Mouse (Mus musculus) kidney, postnatal 0 days (tissue): Measurements from ENCODE around the gene Thumpd3. TPM values are rescaled to one million over a fixed set of nuclear protein-coding genes. Genes with fewer than 3 reads are reported as not detected.

Experiments
- ATAC-seq: fragments of 200-750 bp; cut with Nextera tagmentation; replicated peaks from 2 replicates; pipeline ENCODE4 v1.8.0; 2017; ENCODE audit warnings: low read depth, moderate number of reproducible peaks, moderate TSS enrichment, moderate library complexity; ENCODE audit not compliant: low FRiP score
- DNase-seq: peaks from one replicate; pipeline ENCODE4 v3.0.0-alpha.2; 2016; ENCODE audit warnings: low spot score
- H3K27ac ChIP-seq: fragments of 300-500 bp; sonication (generic); 2 replicates; pipeline ENCODE4 v1.5.1; 2014; ENCODE audit warnings: mild to moderate bottlenecking
- H3K27me3 ChIP-seq: fragments of 300-500 bp; sonication (generic); 2 replicates; pipeline ENCODE4 v1.6.1; 2014; ENCODE audit warnings: low read length, mixed read lengths; ENCODE audit not compliant: insufficient read depth
- H3K36me3 ChIP-seq: fragments of 300-500 bp; sonication (generic); 2 replicates; pipeline ENCODE4 v1.6.1; 2014; ENCODE audit warnings: low read length, mixed read lengths; ENCODE audit not compliant: insufficient read depth
- H3K4me1 ChIP-seq: fragments of 300-500 bp; sonication (generic); replicated peaks from 2 replicates; pipeline ENCODE4 v1.6.1; 2014; ENCODE audit warnings: antibody characterized with exemption, low read length, mixed read lengths; ENCODE audit not compliant: insufficient read depth
- H3K4me2 ChIP-seq: fragments of 300-500 bp; sonication (generic); 2 replicates; pipeline ENCODE4 v1.6.1; 2014; ENCODE audit warnings: mild to moderate bottlenecking, low read length, moderate library complexity, mixed read lengths
- H3K4me3 ChIP-seq: fragments of 300-500 bp; sonication (generic); replicated peaks from 2 replicates; pipeline ENCODE4 v1.5.1; 2014; ENCODE audit warnings: low read depth, low read length
- H3K9ac ChIP-seq: fragments of 300-500 bp; sonication (generic); 2 replicates; pipeline ENCODE4 v1.6.1; 2014; ENCODE audit warnings: low read depth, low read length
- H3K9me3 ChIP-seq: fragments of 300-500 bp; sonication (generic); replicated peaks from 2 replicates; pipeline ENCODE4 v1.6.1; 2016; ENCODE audit warnings: low read length, inconsistent platforms, mixed read lengths
- CTCF ChIP-seq: IDR thresholded peaks from 2 replicates; pipeline ENCODE4 v1.5.1; 2016; ENCODE audit warnings: antibody characterized with exemption, low read depth, mild to moderate bottlenecking, moderate library complexity
- WGBS: fragments of 180-500 bp; shearing (Covaris S2); extraction: QIAGEN DNeasy Blood & Tissue Kit; methylation state at CpG from one replicate; pipeline ENCODE4 v1.1.7; 2014; 5-methylcytosine and 5-hydroxymethylcytosine counted together
- polyA plus RNA-seq: library from polyadenylated mRNA; unstranded; fragments of >200 nt; fragmentation: Nextera tagmentation; extraction: Ambion mirVana; gene quantifications from 2 replicates; pipeline ENCODE4 v1.2.1, GENCODE M21; 2015

Thumpd3 gene
- polyA plus RNA-seq, 1 experiment from 2014 or later: 41.5 TPM

DNA sequence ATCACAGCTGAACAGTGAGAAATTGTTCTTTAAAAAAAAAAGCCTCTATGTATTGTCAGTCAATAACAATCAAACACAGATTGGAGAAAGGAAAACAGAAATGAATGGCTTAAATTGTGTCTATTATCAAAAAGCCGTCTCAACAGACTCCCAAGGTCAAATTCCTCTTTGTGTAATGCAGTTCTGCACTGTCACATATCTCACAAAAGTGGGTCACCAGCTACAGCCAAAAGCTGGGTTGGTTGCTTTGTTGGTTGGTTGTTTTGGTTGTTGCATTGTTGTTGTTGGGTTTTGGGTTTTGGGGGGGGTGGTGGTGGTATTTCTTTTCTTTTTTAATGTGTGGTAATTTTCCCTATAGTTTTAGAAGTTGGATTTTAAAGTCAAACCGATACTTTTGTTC lies 34.1 kb upstream of the Thumpd3 start:
- H3K4me1 ChIP-seq: no peaks in the 10 kb centered on the region
- no peak for TF ChIP-seq CTCF
- H3K27ac ChIP-seq: peak overlapping the region; percentile 77; the same call in 1 of the 2 replicates
- no peaks in the 10 kb centered on the region for H3K36me3 ChIP-seq
- H3K4me2 ChIP-seq: no peak overlapping the region
- 76% methylated on average over 2 of the region's 2 CpGs for WGBS
- DNase-seq (no peak), ATAC-seq (no peak)
- no peaks in the 10 kb centered on the region for H3K27me3 ChIP-seq
- H3K9ac ChIP-seq: no peak overlapping the region
- no peak overlapping the region for H3K4me3 ChIP-seq
- H3K9me3 ChIP-seq: no peaks in the 10 kb centered on the region

DNA sequence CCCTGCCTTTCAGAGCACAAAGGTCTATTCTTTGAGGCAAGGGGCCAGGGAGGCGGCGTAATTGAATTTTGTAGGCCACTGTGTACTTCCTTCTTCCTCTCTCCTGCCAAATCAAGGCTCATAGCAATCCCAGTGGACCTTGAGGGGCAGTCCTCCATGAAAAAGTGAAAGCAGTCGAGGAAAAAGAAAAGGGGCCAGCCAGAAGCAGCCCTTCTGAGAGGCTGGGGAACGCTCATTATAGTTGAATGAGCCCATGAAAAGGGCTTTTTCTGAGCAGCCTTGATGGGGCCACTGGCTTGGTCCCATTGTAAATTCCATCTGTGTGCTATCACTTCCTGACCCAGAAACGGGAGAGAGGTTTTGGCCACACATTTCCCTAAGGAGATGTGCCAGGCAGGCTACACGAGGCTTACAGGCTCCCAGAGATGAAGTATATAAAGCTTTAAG lies 33.5 kb upstream of the Thumpd3 start:
- H3K9me3 ChIP-seq: no peaks in the 10 kb centered on the region
- no peak overlapping the region for H3K4me3 ChIP-seq
- no peak for TF ChIP-seq CTCF
- no peaks in the 10 kb centered on the region for H3K36me3 ChIP-seq
- 0 out of 2 replicates have a peak overlapping the region, but pooled peaks have one; percentile 1 for H3K9ac ChIP-seq
- peak overlapping the region; percentile 77 for H3K27ac ChIP-seq
- ATAC-seq: no peak; the same call in 1 of the 2 replicates
- peak; percentile 86 for DNase-seq
- H3K27me3 ChIP-seq: no peaks in the 10 kb centered on the region
- WGBS: 25% methylated on average over 6 of the region's 6 CpGs
- no peaks in the 10 kb centered on the region for H3K4me1 ChIP-seq
- H3K4me2 ChIP-seq: peak overlapping the region; percentile 6; the same call in 1 of the 2 replicates

DNA sequence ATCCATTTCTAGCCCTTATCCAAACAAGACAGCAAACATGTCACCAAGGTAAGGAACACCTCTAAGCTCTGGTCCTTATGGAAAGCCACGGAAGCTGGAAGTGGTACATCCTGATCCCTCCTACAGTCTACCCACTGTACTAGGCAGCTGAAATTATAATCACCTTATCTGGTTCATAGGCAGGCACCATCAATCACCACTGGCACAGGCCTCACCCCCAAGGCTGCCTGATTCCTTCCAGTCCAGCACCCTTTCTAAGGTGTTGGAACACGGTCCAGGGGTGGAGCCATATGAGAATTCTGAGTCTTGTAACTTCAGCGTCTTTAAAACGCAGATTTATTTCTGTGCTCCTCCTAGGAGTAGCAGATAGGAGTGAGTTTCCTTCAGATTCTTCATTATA lies 32.5 kb upstream of the Thumpd3 start:
- H3K4me2 ChIP-seq: no peak overlapping the region
- H3K9me3 ChIP-seq: no peaks in the 10 kb centered on the region
- no peak for DNase-seq
- H3K9ac ChIP-seq: no peak overlapping the region
- no peak for ATAC-seq
- 85% methylated on average over 4 of the region's 4 CpGs for WGBS
- no peaks in the 10 kb centered on the region for H3K27me3 ChIP-seq
- TF ChIP-seq CTCF: no peak
- no peaks in the 10 kb centered on the region for H3K36me3 ChIP-seq
- no peaks in the 10 kb centered on the region for H3K4me1 ChIP-seq
- no peak overlapping the region for H3K4me3 ChIP-seq
- no peak overlapping the region for H3K27ac ChIP-seq

DNA sequence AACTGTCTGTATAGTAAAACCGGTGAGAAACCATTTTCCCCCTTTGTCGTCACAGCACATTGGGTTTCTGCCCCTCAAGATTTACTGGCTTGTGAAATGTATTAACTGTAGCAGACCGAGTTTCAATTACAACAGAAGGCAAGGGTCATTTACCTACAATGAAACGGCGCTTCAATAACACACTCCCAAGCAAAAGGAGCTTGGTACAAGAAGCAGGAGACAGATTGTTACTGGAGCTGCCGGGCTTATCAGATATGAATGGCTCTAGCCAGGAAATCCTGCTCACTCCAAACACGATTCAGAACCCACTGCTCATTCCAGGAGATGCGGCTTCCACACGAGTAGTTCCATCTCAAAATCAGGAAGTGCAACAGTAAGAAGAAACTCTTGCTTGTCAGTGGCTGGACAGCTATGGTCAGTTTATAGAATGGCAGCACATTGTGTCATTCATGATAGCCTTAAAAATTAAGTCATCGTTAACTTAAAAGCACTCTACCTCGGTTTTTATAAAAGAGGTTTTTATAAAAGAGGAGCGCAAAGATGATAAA lies 28.5 kb upstream of the Thumpd3 start:
- DNase-seq (peak; percentile 79), ATAC-seq (no peak)
- no peak overlapping the region for H3K9ac ChIP-seq
- peak overlapping the region; percentile 9 for H3K4me2 ChIP-seq
- H3K36me3 ChIP-seq: no peaks in the 10 kb centered on the region
- H3K9me3 ChIP-seq: no peaks in the 10 kb centered on the region
- WGBS: 15% methylated on average over 12 of the region's 12 CpGs
- peak overlapping the region; percentile 28; the same call in 1 of the 2 replicates for H3K27ac ChIP-seq
- H3K4me1 ChIP-seq: no peaks in the 10 kb centered on the region
- no peaks in the 10 kb centered on the region for H3K27me3 ChIP-seq
- no peak overlapping the region for H3K4me3 ChIP-seq
- no peak for TF ChIP-seq CTCF

DNA sequence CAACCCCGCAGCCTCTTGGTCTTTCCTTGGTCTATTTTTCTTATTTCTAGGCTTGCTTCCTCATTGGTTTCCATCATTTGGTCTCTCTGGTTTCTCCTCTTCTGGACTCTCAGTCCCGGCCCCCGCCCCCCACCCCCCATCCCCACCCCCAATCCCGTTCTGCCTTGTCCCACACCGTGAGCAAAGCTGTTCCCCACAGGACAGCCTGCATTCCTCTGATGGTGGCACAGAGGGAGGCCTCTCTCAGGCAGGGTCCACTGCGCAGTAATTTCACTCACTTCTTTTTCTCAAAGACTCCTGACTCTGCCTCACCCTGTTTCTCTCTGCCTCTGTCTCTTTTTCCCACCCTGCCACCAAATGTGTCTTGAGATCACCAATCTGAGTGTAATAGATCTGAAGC lies 27.9 kb upstream of the Thumpd3 start:
- peak overlapping the region; percentile 28; the same call in 1 of the 2 replicates for H3K27ac ChIP-seq
- H3K4me2 ChIP-seq: peak overlapping the region; percentile 9
- H3K4me1 ChIP-seq: no peaks in the 10 kb centered on the region
- ATAC-seq (no peak), DNase-seq (no peak)
- H3K27me3 ChIP-seq: no peaks in the 10 kb centered on the region
- 19% methylated on average over 5 of the region's 6 CpGs for WGBS
- no peak overlapping the region for H3K4me3 ChIP-seq
- H3K36me3 ChIP-seq: no peaks in the 10 kb centered on the region
- TF ChIP-seq CTCF: no peak
- no peaks in the 10 kb centered on the region for H3K9me3 ChIP-seq
- no peak overlapping the region for H3K9ac ChIP-seq

DNA sequence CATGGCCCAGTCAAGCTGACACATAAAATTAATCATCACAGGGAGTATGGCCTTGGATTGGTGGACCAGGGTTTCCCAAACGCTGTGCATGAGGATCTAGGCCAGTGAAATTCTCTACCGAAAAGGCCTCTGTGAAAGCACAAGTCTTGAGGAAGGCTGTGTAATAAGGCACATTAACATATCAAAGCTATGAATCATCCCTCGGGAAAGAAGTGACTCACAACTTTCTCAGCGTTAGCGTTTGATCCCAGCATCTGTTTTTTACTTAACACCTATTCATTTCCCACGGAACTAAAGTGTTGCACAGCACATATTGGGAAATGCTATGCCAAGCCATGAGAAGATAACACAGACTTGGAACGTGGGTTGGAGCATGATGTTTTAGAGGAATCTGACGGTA lies 21.2 kb upstream of the Thumpd3 start:
- no peaks in the 10 kb centered on the region for H3K27me3 ChIP-seq
- H3K9ac ChIP-seq: no peak overlapping the region
- DNase-seq: peak; percentile 70
- no peaks in the 10 kb centered on the region for H3K9me3 ChIP-seq
- H3K27ac ChIP-seq: no peak overlapping the region
- H3K4me1 ChIP-seq: no peaks in the 10 kb centered on the region
- no peak for TF ChIP-seq CTCF
- 39% methylated on average over 8 of the region's 8 CpGs for WGBS
- no peak overlapping the region for H3K4me3 ChIP-seq
- no peak for ATAC-seq
- H3K36me3 ChIP-seq: no peaks in the 10 kb centered on the region
- no peak overlapping the region for H3K4me2 ChIP-seq

DNA sequence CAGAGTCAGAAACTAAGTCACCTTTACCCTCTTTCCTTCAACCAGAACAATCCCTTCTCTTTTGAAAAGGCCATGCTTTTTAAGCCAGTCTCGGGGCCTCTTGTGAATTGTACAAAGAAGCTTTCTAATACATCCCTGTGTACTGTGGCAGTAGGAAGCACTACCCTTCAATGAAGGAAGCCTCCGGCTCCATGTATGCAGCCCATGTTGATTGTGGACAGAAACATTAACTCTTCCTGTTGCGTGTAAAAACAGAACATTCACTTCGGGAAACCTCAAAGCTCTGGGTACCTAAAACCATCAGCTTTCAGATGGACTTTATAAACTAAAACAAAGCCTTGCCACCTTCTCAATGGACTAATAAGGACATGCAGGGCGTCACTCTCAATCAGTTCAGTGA lies 20.3 kb upstream of the Thumpd3 start:
- Histone ChIP-seq H3K4me2 (no peak overlapping the region), H3K9ac (no peak overlapping the region), H3K4me3 (no peak overlapping the region), H3K4me1 (no peaks in the 10 kb centered on the region), H3K27ac (no peak overlapping the region), H3K27me3 (no peaks in the 10 kb centered on the region), H3K36me3 (no peaks in the 10 kb centered on the region), H3K9me3 (no peaks in the 10 kb centered on the region)
- ATAC-seq (no peak), DNase-seq (no peak)
- TF ChIP-seq CTCF: no peak
- 91% methylated on average over 5 of the region's 5 CpGs for WGBS
